Mouse (Mus musculus) G1E (cell line): ENCODE measurements around the gene Gm16223. TPM values are rescaled to one million over a fixed set of nuclear protein-coding genes. Genes with fewer than 3 reads are reported as not detected.

ENCODE experiments used
- ATAC-seq: 2 replicates; pipeline ENCODE4 v1.8.0; 2016; ENCODE audit warnings: mild to moderate bottlenecking; ENCODE audit not compliant: insufficient number of reproducible peaks, poor library complexity, low FRiP score, severe bottlenecking; ENCODE audit errors: extremely low read depth
- DNase-seq: peaks from one replicate; pipeline ENCODE4 v3.0.0; 2012; ENCODE audit warnings: low spot score
- H3K27me3 ChIP-seq: 2 replicates; pipeline ENCODE4 v1.6.1; 2012; ENCODE audit warnings: mild to moderate bottlenecking, low read length, inconsistent platforms; ENCODE audit not compliant: insufficient read depth
- H3K36me3 ChIP-seq: replicated peaks from 2 replicates; pipeline ENCODE3; 2012; ENCODE audit warnings: mild to moderate bottlenecking, inconsistent platforms
- H3K4me1 ChIP-seq: 2 replicates; pipeline ENCODE4 v1.6.1; 2012; ENCODE audit warnings: low read depth, low read length, inconsistent platforms, mixed read lengths; ENCODE audit not compliant: insufficient read depth
- H3K4me3 ChIP-seq: 2 replicates; pipeline ENCODE4 v1.5.1; 2012; ENCODE audit warnings: low read depth, mild to moderate bottlenecking, inconsistent platforms, low read length, moderate library complexity, mixed read lengths
- H3K9me3 ChIP-seq: replicated peaks from 2 replicates; pipeline ENCODE4 v1.6.1; 2012; ENCODE audit warnings: inconsistent platforms
- CTCF ChIP-seq: IDR thresholded peaks from 2 replicates; pipeline ENCODE4 v1.5.1; 2012; ENCODE audit warnings: low read depth, low read length, inconsistent platforms, mixed read lengths
- GATA1 ChIP-seq: IDR thresholded peaks from 2 replicates; pipeline ENCODE4 v1.6.1; 2012; ENCODE audit warnings: borderline replicate concordance, low read length, inconsistent platforms, mixed read lengths
- GATA2 ChIP-seq: IDR thresholded peaks from 2 replicates; pipeline ENCODE4 v1.6.1; 2012; ENCODE audit warnings: low read depth, low read length, inconsistent platforms, borderline replicate concordance
- POLR2AphosphoS5 ChIP-seq: IDR thresholded peaks from 2 replicates; pipeline ENCODE4 v1.6.1; 2012; ENCODE audit warnings: low read depth, low read length, inconsistent platforms; ENCODE audit not compliant: insufficient replicate concordance
- TAL1 ChIP-seq: conservative IDR thresholded peaks from 2 replicates; pipeline ENCODE4 v1.6.1; 2012; ENCODE audit warnings: low read depth, low read length, inconsistent platforms, mixed read lengths
- polyA plus RNA-seq: library from polyadenylated mRNA; stranded (reverse); fragments of >175 nt; gene quantifications from 2 replicates; pipeline ENCODE4 v1.2.3, GENCODE M21; 2012
- total RNA-seq, 2 experiments: library from RNA; stranded (forward) in 1 of 2; stranded (reverse) in 1 of 2; fragments of 200-1000 nt in 1 of 2; fragments of >200 nt in 1 of 2; fragmentation: Nextera tagmentation in 1 of 2; gene quantifications; 2 replicates each; pipeline ENCODE4 v1.2.3; 2014 to 2017

The Gm16223 gene
- total and polyA plus RNA-seq, 3 experiments: 0.05 TPM; not detected in 2

DNA sequence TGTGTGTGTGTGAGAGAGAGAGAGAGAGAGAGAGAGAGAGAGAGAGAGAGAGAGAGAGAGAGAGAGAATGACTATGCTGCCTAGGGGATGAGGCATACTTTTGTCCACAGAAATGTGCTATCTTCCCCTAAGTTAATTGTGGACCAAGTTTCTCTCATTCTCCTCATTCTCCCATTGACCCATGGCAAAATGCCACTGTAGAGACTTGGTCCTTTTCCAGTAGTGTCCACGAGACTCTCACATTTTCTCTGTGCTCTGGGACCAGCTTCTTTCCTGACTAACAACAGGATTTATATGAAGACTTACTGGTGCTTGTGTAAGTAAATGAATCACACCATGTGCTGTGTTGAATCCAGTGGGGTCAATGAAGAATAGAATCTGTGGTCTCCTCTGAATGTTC, 98.6 kb downstream of the Gm16223 start:
- ATAC-seq (no peak), DNase-seq (no peak)
- Histone ChIP-seq H3K27me3 (no peaks in the 10 kb centered on the region), H3K9me3 (no peaks in the 10 kb centered on the region), H3K36me3 (no peaks in the 10 kb centered on the region), H3K4me3 (no peak overlapping the region), H3K4me1 (no peaks in the 10 kb centered on the region)
- TF ChIP-seq TAL1: no peak
- no peak for TF ChIP-seq POLR2AphosphoS5
- TF ChIP-seq CTCF: no peak
- TF ChIP-seq GATA1: no peak
- TF ChIP-seq GATA2: no peak

DNA sequence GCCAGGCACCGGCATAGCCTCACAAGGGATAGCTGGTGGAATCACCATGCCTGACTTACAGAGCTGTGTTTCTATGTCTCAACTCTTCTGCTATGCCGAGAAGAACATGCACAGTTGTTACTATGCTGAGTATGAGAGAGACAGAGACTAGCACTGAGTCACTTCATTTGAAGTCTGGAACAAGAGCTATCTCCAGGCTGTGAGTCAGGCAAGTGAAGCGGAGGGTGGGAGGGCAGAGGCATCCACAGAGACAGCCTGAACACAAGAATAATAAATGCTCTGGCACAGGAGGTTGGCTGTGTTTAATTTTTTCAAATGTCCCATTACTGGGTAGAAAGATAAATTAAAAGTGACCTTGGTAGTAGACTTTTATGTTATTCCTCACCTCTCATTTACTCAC, 100.3 kb downstream of the Gm16223 start:
- Histone ChIP-seq H3K36me3 (no peaks in the 10 kb centered on the region), H3K4me1 (no peaks in the 10 kb centered on the region), H3K4me3 (no peak overlapping the region), H3K9me3 (no peaks in the 10 kb centered on the region), H3K27me3 (no peaks in the 10 kb centered on the region)
- no peak for DNase-seq
- no peak for ATAC-seq
- TF ChIP-seq GATA1 (no peak), CTCF (no peak), POLR2AphosphoS5 (no peak), GATA2 (no peak), TAL1 (no peak)

DNA sequence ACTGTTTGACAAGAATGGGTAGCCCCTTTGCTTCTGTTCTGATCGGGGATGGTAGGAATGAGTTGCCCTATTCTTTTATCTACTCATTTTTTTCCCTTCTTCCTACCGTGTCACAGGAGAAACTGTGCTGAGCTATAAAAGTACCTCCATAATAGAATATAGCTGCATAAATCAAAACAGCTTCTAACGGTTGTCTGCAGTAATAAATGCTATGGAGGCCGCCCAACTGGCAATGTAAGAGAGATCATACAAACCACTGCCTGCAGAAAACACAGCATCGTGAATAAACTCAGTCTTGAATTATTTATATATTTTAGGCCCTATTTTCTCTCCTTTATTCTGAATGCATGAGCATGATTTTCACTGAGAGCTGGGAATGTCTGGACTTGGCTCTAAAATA, 101.0 kb downstream of the Gm16223 start:
- ATAC-seq (no peak), DNase-seq (no peak)
- TF ChIP-seq POLR2AphosphoS5 (no peak), CTCF (no peak), GATA2 (no peak), GATA1 (no peak), TAL1 (no peak)
- Histone ChIP-seq H3K36me3 (no peaks in the 10 kb centered on the region), H3K4me1 (no peaks in the 10 kb centered on the region), H3K9me3 (no peaks in the 10 kb centered on the region), H3K4me3 (no peak overlapping the region), H3K27me3 (no peaks in the 10 kb centered on the region)

DNA sequence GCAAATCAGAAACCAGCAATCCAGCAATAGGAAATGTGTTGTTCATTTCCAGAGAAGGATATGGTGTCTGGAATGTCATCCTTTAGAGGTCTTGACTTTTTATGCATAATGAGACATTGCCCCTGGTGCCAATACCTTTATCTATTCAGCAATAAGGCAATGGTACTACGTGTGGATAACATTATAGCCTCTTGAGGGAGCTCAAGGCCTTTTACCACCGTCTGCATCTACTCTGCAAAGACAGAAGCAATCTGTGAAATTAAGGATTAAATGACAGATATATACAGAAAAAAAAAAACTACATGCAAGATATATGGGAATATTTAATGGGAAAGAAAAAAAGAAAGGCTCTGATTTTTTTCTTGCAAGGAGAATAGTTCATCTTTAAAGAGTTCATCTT, 106.3 kb downstream of the Gm16223 start:
- H3K4me3 ChIP-seq: no peak overlapping the region
- no peak for DNase-seq
- no peak for ATAC-seq
- H3K27me3 ChIP-seq: no peaks in the 10 kb centered on the region
- no peaks in the 10 kb centered on the region for H3K4me1 ChIP-seq
- H3K9me3 ChIP-seq: no peaks in the 10 kb centered on the region
- no peak for TF ChIP-seq POLR2AphosphoS5
- no peak for TF ChIP-seq TAL1
- TF ChIP-seq GATA1: no peak
- no peak for TF ChIP-seq CTCF
- TF ChIP-seq GATA2: no peak
- no peaks in the 10 kb centered on the region for H3K36me3 ChIP-seq

DNA sequence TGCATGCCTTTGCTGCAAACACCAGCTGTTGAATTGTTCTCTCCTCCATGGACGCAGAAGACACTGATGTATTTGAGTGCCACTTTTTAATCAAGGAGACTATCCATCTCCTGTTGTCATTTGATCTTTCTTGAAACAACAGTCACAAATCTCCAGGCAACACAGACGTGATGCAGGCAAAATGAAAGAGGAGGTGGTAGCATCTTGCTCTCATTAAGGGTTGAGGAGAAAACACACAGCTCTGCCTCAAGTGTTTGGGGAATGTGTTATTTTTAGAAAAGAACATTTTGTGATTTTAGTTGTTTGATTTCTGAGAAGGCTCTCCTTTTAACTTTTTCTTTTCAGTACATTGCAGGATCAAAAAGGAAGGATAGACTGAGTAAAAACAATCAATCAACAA, 107.7 kb downstream of the Gm16223 start:
- no peak for TF ChIP-seq CTCF
- no peak for TF ChIP-seq TAL1
- no peak for TF ChIP-seq GATA1
- no peak for TF ChIP-seq GATA2
- no peak for TF ChIP-seq POLR2AphosphoS5
- no peak for DNase-seq
- no peak for ATAC-seq
- Histone ChIP-seq H3K27me3 (no peaks in the 10 kb centered on the region), H3K4me1 (no peaks in the 10 kb centered on the region), H3K36me3 (no peaks in the 10 kb centered on the region), H3K4me3 (no peak overlapping the region), H3K9me3 (no peaks in the 10 kb centered on the region)

DNA sequence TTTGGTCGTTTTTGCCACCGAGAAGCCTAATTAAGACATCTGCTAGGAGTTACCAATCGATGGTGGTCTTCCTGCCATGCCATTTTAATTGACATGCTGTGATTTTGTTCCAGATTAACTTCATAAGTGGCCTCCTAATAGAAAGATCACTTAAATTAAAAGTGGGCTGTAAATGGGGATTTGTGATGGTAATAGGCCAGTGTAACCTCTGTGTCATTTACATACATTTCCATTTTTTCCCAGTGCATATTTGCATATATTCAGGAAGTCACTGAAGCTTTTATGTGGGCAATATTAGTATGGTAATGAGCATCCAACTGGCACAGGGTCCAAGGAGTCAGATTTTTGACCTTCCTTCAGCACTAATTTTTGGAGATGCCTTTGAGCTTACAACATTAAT, 130.7 kb downstream of the Gm16223 start:
- TF ChIP-seq POLR2AphosphoS5: no peak
- TF ChIP-seq GATA2: no peak
- TF ChIP-seq CTCF: no peak
- TF ChIP-seq GATA1: no peak
- no peak for TF ChIP-seq TAL1
- Histone ChIP-seq H3K4me1 (no peaks in the 10 kb centered on the region), H3K9me3 (no peaks in the 10 kb centered on the region), H3K27me3 (no peaks in the 10 kb centered on the region), H3K4me3 (no peak overlapping the region), H3K36me3 (no peaks in the 10 kb centered on the region)
- ATAC-seq (no peak), DNase-seq (no peak)
